In genomic region chr9:41071906-41072511, GRCm38 (mm10) we compare ENCODE assay signal across 13 mouse cellular contexts.
DNase-seq lines count a peak whose midpoint lies in the region; ATAC-seq and TF ChIP-seq lines count a peak whose summit lies in the region.
"Had no signal": no experiment of that assay in that cellular context is flagged by ENCODE, and none has a peak within 500 bp of the region (broad histone marks: within the 10 kb centered on the region; RNA-seq: fewer than 3 reads in every experiment).

No protein-coding gene starts in this region.

- H3K9me3 ChIP-seq in heart, embryonic 11.5 days (replicated peaks; ENCODE audit: control insufficient read depth, low read length): no peaks in the 10 kb centered on the region
- H3K9me3 ChIP-seq: embryonic facial prominence, embryonic 15.5 days; limb, embryonic 12.5 days; midbrain, embryonic 10.5 days had no signal

- intact Hi-C loops in gastrocnemius, postnatal 36 days (cut with DNase I): no loop called here

- 28% methylated on average over 3 of the region's 3 CpGs for WGBS in heart, embryonic 11.5 days (ENCODE audit: insufficient replicate concordance)
- 4% methylated on average over 3 of the region's 3 CpGs for WGBS in bone marrow, adult 2 months
- WGBS in macrophage (ENCODE audit: missing documents): 26% methylated on average over 3 of the region's 3 CpGs

- peak overlapping the region; percentile 22; the same call in 1 of the 2 replicates for H3K9ac ChIP-seq in heart, embryonic 11.5 days (ENCODE audit: low read depth, low read length)
- H3K9ac ChIP-seq: embryonic facial prominence, embryonic 15.5 days; limb, embryonic 12.5 days had no signal

- H3K36me3 ChIP-seq in heart, embryonic 11.5 days (ENCODE audit: control insufficient read depth, insufficient read depth, low read length): no peaks in the 10 kb centered on the region
- H3K36me3 ChIP-seq in macrophage (ENCODE audit: inconsistent target): no peaks in the 10 kb centered on the region
- H3K36me3 ChIP-seq: embryonic facial prominence, embryonic 15.5 days; limb, embryonic 12.5 days; midbrain, embryonic 10.5 days had no signal

- DNase-seq in heart, postnatal 4 days: no peak
- peak; percentile 98 for DNase-seq in 416B (ENCODE audit: low read depth)
- DNase-seq in gastrocnemius, postnatal 36 days: no peak
- no peak for DNase-seq in testis, postnatal 14 days (ENCODE audit: low spot score)
- no peak for DNase-seq in frontal cortex, postnatal 25 days (ENCODE audit: low spot score in 2 of 2)
- DNase-seq: cerebellum, adult 9-11 months; retina, postnatal 1 day had no signal

- no peak overlapping the region for H3K4me3 ChIP-seq in heart, embryonic 11.5 days (ENCODE audit: low read depth, low read length)
- H3K4me3 ChIP-seq in bone marrow, adult 2 months (replicated peaks; ENCODE audit: control insufficient read depth, low read depth, low read length): no peak overlapping the region
- H3K4me3 ChIP-seq in macrophage (ENCODE audit: inconsistent target): no peak overlapping the region
- H3K4me3 ChIP-seq: embryonic facial prominence, embryonic 15.5 days; limb, embryonic 12.5 days; midbrain, embryonic 10.5 days had no signal

- TF ChIP-seq POLR2A in bone marrow, adult 2 months (IDR thresholded peaks at IDR 0.05; ENCODE audit: borderline replicate concordance, control insufficient read depth, low read depth, low read length): no peak

- peak overlapping the region; percentile 39 for H3K4me2 ChIP-seq in heart, embryonic 11.5 days
- H3K4me2 ChIP-seq: embryonic facial prominence, embryonic 15.5 days; limb, embryonic 12.5 days had no signal

- H3K4me1 ChIP-seq in heart, embryonic 11.5 days (ENCODE audit: control insufficient read depth, insufficient read depth, low read length): peaks cover 47% of the 10 kb centered on the region
- H3K4me1 ChIP-seq in bone marrow, adult 2 months (ENCODE audit: control insufficient read depth, insufficient read depth, low read length): peaks cover 20% of the 10 kb centered on the region

- H3K27me3 ChIP-seq in heart, embryonic 11.5 days (ENCODE audit: control insufficient read depth, insufficient read depth, low read length): no peaks in the 10 kb centered on the region
- H3K27me3 ChIP-seq: embryonic facial prominence, embryonic 15.5 days; limb, embryonic 12.5 days had no signal

- H3K27ac ChIP-seq in heart, embryonic 11.5 days (ENCODE audit: low read depth, low read length): peak overlapping the region; percentile 71
- H3K27ac ChIP-seq in bone marrow, adult 2 months (ENCODE audit: control insufficient read depth, insufficient read depth, low read depth, low read length, poor library complexity): peak overlapping the region; percentile 90
- peak overlapping the region; percentile 71 for H3K27ac ChIP-seq in macrophage
- H3K27ac ChIP-seq: embryonic facial prominence, embryonic 15.5 days; limb, embryonic 12.5 days; midbrain, embryonic 10.5 days had no signal

- TF ChIP-seq CTCF in bone marrow, adult 2 months (IDR thresholded peaks at IDR 0.05; ENCODE audit: control insufficient read depth, insufficient read depth, low read length): no peak

- no peak for ATAC-seq in heart, embryonic 11.5 days (replicated peaks; ENCODE audit: insufficient number of reproducible peaks, low FRiP score, low TSS enrichment)

- peaks cover 43% of the 10 kb centered on the region for H3K79me2 ChIP-seq in macrophage (ENCODE audit: inconsistent target)
